Mouse (Mus musculus): ENCODE data around the gene Trarg1.

DNA sequence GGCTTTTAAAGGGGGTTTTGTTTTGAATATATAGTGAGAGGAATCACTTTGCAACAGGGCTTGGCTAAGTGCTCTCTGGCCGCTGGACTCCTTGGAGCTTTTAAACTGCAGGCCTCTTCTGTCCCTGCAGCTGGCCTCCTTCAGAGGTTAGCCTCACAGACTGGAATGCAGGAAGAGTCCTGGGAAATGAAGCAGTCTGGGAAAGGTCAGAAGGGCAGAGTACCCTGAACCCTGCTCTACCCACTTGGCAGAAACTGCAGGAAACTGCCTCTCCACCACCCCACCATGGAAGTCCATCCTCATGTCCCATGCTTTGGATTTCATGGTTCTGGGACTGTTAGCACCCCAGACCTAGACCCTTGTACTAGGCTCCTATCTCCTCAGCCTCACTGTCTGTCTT lies 29.3 kb downstream of the Trarg1 start:
- TF ChIP-seq CTCF (IDR thresholded peaks at IDR 0.05; ENCODE audit: extremely low read depth, insufficient read depth, low read length) (no peak), POLR2A (IDR thresholded peaks at IDR 0.05; ENCODE audit: extremely low read depth, insufficient read depth, low read length) (no peak)

All from cortical plate, adult 2 months (tissue).